Mouse (Mus musculus): Measurements from ENCODE around the gene 9930021J03Rik. TPM values are rescaled to one million over a fixed set of nuclear protein-coding genes. Genes with fewer than 3 reads are reported as not detected.

Gene 9930021J03Rik
- polyA plus RNA-seq (2015; fragmentation: Nextera tagmentation; extraction: Ambion mirVana): 4.1 TPM in 2 replicates

- H3K36me3 ChIP-seq: peaks cover 19% of the 10 kb centered on the region; the same call in 1 of the 2 replicates
- peak within 1 kb of the TSS; percentile 81 for H3K9ac ChIP-seq
- peak within 1 kb of the TSS; percentile 92 for H3K27ac ChIP-seq
- under 1% methylated on average over 59 of the region's 95 CpGs for WGBS
- peak; percentile 93 for ATAC-seq (ENCODE audit: borderline replicate concordance, extremely low read depth, low FRiP score, low TSS enrichment)
- H3K4me3 ChIP-seq: peak within 1 kb of the TSS; percentile 80
- peak within 1 kb of the TSS; percentile 78 for H3K4me2 ChIP-seq
- peaks cover 12% of the 10 kb centered on the region for H3K4me1 ChIP-seq
- H3K27me3 ChIP-seq: no peaks in the 10 kb centered on the region
- H3K9me3 ChIP-seq: no peaks in the 10 kb centered on the region
These were observed at the start of gene 9930021J03Rik for GRCm38 (mm10) chr19:29805917-29806785. Gene 9930021J03Rik (minus strand): TSS chr19:29805989.

GRCm38 (mm10) chr19:29853711-29854110 lies 47.9 kb upstream of the 9930021J03Rik start:
- H3K36me3 ChIP-seq: no peaks in the 10 kb centered on the region
- no peaks in the 10 kb centered on the region for H3K9me3 ChIP-seq
- H3K9ac ChIP-seq: no peak overlapping the region
- no peak overlapping the region for H3K4me2 ChIP-seq
- H3K27me3 ChIP-seq: no peaks in the 10 kb centered on the region
- H3K27ac ChIP-seq: no peak overlapping the region
- no peak overlapping the region for H3K4me3 ChIP-seq
- no peaks in the 10 kb centered on the region for H3K4me1 ChIP-seq
- WGBS: 82% methylated on average over 5 of the region's 5 CpGs
- ATAC-seq (ENCODE audit: borderline replicate concordance, extremely low read depth, low FRiP score, low TSS enrichment): no peak

GRCm38 (mm10) chr19:29851036-29851690 lies 45.4 kb upstream of the 9930021J03Rik start:
- Histone ChIP-seq H3K4me1 (no peaks in the 10 kb centered on the region), H3K4me2 (no peak overlapping the region), H3K36me3 (no peaks in the 10 kb centered on the region), H3K9me3 (no peaks in the 10 kb centered on the region), H3K27me3 (no peaks in the 10 kb centered on the region), H3K4me3 (no peak overlapping the region), H3K27ac (no peak overlapping the region), H3K9ac (no peak overlapping the region)
- ATAC-seq (ENCODE audit: borderline replicate concordance, extremely low read depth, low FRiP score, low TSS enrichment): no peak
- 52% methylated on average over 12 of the region's 12 CpGs for WGBS

- Histone ChIP-seq H3K9ac (no peak overlapping the region), H3K4me2 (no peak overlapping the region), H3K9me3 (no peaks in the 10 kb centered on the region), H3K4me1 (no peaks in the 10 kb centered on the region), H3K27me3 (no peaks in the 10 kb centered on the region), H3K4me3 (no peak overlapping the region), H3K27ac (no peak overlapping the region), H3K36me3 (no peaks in the 10 kb centered on the region)
- no peak for ATAC-seq (ENCODE audit: borderline replicate concordance, extremely low read depth, low FRiP score, low TSS enrichment)
- 79% methylated on average over 11 of the region's 11 CpGs for WGBS
These were observed 44.2 kb upstream of the 9930021J03Rik start for GRCm38 (mm10) chr19:29849924-29850551.

- Histone ChIP-seq H3K9ac (no peak overlapping the region), H3K9me3 (no peaks in the 10 kb centered on the region), H3K4me3 (no peak overlapping the region), H3K36me3 (no peaks in the 10 kb centered on the region), H3K4me2 (no peak overlapping the region), H3K27ac (peak overlapping the region; percentile 10; the same call in 1 of the 2 replicates), H3K4me1 (peaks cover 13% of the 10 kb centered on the region; the same call in 1 of the 2 replicates), H3K27me3 (no peaks in the 10 kb centered on the region)
- WGBS: 72% methylated on average over 12 of the region's 12 CpGs
- no peak for ATAC-seq (ENCODE audit: borderline replicate concordance, extremely low read depth, low FRiP score, low TSS enrichment)
These were observed 38.4 kb upstream of the 9930021J03Rik start for GRCm38 (mm10) chr19:29844036-29844661.

GRCm38 (mm10) chr19:29843641-29844035 lies 37.8 kb upstream of the 9930021J03Rik start:
- H3K9me3 ChIP-seq: no peaks in the 10 kb centered on the region
- H3K36me3 ChIP-seq: no peaks in the 10 kb centered on the region
- 32% methylated on average over 5 of the region's 5 CpGs for WGBS
- H3K27ac ChIP-seq: peak overlapping the region; percentile 10; the same call in 1 of the 2 replicates
- no peak overlapping the region for H3K4me3 ChIP-seq
- H3K27me3 ChIP-seq: no peaks in the 10 kb centered on the region
- no peak overlapping the region for H3K4me2 ChIP-seq
- peaks cover 13% of the 10 kb centered on the region; the same call in 1 of the 2 replicates for H3K4me1 ChIP-seq
- no peak for ATAC-seq (ENCODE audit: borderline replicate concordance, extremely low read depth, low FRiP score, low TSS enrichment)
- H3K9ac ChIP-seq: no peak overlapping the region

GRCm38 (mm10) chr19:29842973-29843372 lies 37.2 kb upstream of the 9930021J03Rik start:
- H3K27ac ChIP-seq: no peak overlapping the region

GRCm38 (mm10) chr19:29840642-29841041 lies 34.9 kb upstream of the 9930021J03Rik start:
- no peak overlapping the region for H3K27ac ChIP-seq
- no peaks in the 10 kb centered on the region for H3K27me3 ChIP-seq
- WGBS: 58% methylated on average over 4 of the region's 4 CpGs
- H3K36me3 ChIP-seq: no peaks in the 10 kb centered on the region
- H3K4me3 ChIP-seq: no peak overlapping the region
- H3K4me2 ChIP-seq: no peak overlapping the region
- H3K9me3 ChIP-seq: no peaks in the 10 kb centered on the region
- peak; percentile 42; the same call in 1 of the 2 replicates for ATAC-seq (ENCODE audit: borderline replicate concordance, extremely low read depth, low FRiP score, low TSS enrichment)
- H3K9ac ChIP-seq: no peak overlapping the region
- peaks cover 13% of the 10 kb centered on the region; the same call in 1 of the 2 replicates for H3K4me1 ChIP-seq

More at GRCm38 (mm10) chr19:29842973-29843372, 37.2 kb upstream of the 9930021J03Rik start:
- H3K4me1 ChIP-seq: peaks cover 13% of the 10 kb centered on the region; the same call in 1 of the 2 replicates
- H3K36me3 ChIP-seq: no peaks in the 10 kb centered on the region
- 76% methylated on average over 8 of the region's 8 CpGs for WGBS
- no peak overlapping the region for H3K9ac ChIP-seq
- H3K27me3 ChIP-seq: no peaks in the 10 kb centered on the region
- no peak overlapping the region for H3K4me3 ChIP-seq
- ATAC-seq (ENCODE audit: borderline replicate concordance, extremely low read depth, low FRiP score, low TSS enrichment): no peak
- no peak overlapping the region for H3K4me2 ChIP-seq
- H3K9me3 ChIP-seq: no peaks in the 10 kb centered on the region

- no peak overlapping the region for H3K4me3 ChIP-seq
- H3K27ac ChIP-seq: no peak overlapping the region
- 66% methylated on average over 3 of the region's 3 CpGs for WGBS
- no peak overlapping the region for H3K9ac ChIP-seq
- H3K4me2 ChIP-seq: no peak overlapping the region
- peaks cover 7% of the 10 kb centered on the region; the same call in 1 of the 2 replicates for H3K4me1 ChIP-seq
- no peaks in the 10 kb centered on the region for H3K9me3 ChIP-seq
- H3K27me3 ChIP-seq: no peaks in the 10 kb centered on the region
- no peak for ATAC-seq (ENCODE audit: borderline replicate concordance, extremely low read depth, low FRiP score, low TSS enrichment)
- no peaks in the 10 kb centered on the region for H3K36me3 ChIP-seq
These were observed 32.9 kb upstream of the 9930021J03Rik start for GRCm38 (mm10) chr19:29838636-29839135.

GRCm38 (mm10) chr19:29838171-29838570 lies 32.4 kb upstream of the 9930021J03Rik start:
- Histone ChIP-seq H3K4me3 (no peak overlapping the region), H3K4me1 (0 out of 2 replicates have a peak, but pooled peaks cover 2% of the 10 kb centered on the region), H3K9me3 (no peaks in the 10 kb centered on the region), H3K9ac (no peak overlapping the region), H3K4me2 (no peak overlapping the region), H3K27ac (no peak overlapping the region), H3K36me3 (no peaks in the 10 kb centered on the region), H3K27me3 (no peaks in the 10 kb centered on the region)
- ATAC-seq (ENCODE audit: borderline replicate concordance, extremely low read depth, low FRiP score, low TSS enrichment): no peak
- WGBS: 67% methylated on average over 1 of the region's 1 CpGs

GRCm38 (mm10) chr19:29835364-29836034 lies 29.7 kb upstream of the 9930021J03Rik start:
- no peaks in the 10 kb centered on the region for H3K4me1 ChIP-seq
- H3K36me3 ChIP-seq: no peaks in the 10 kb centered on the region
- 32% methylated on average over 3 of the region's 3 CpGs for WGBS
- no peaks in the 10 kb centered on the region for H3K9me3 ChIP-seq
- no peak overlapping the region for H3K9ac ChIP-seq
- H3K27me3 ChIP-seq: no peaks in the 10 kb centered on the region
- H3K27ac ChIP-seq: no peak overlapping the region
- no peak for ATAC-seq (ENCODE audit: borderline replicate concordance, extremely low read depth, low FRiP score, low TSS enrichment)
- no peak overlapping the region for H3K4me3 ChIP-seq
- H3K4me2 ChIP-seq: no peak overlapping the region

Data from lung, embryonic 15.5 days (tissue).